Mouse (Mus musculus) A20 (cell line): ENCODE results near the gene Rora.

ENCODE experiments used
- DNase-seq: peaks from one replicate; pipeline ENCODE4 v3.0.0-alpha.2; 2011; ENCODE audit warnings: low read depth, low spot score

The Rora gene

DNA sequence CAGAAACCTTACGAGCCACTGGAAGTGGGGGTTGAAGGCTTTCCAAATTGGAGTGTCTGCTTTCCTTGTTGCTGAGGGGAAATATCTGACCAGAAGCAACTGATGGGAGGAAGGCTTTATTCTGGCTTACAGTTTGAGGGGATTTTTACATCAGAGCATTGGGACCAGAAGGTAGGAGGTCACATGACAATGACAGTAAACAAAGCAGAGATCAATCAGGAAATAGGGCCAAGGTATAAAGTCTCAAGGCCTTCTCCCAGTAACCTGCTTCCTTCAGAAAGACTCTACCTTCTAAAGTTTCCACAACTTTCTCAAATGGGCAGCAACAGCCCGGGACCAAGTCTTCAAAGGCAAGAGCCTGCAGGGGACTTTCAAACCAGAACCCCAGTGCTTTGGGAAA, 34.6 kb downstream of the Rora start:
- DNase-seq: no peak

- peak; percentile 46 for DNase-seq
Observed at GRCm38 (mm10) chr9:68689351-68689750, 35.8 kb downstream of the Rora start.

GRCm38 (mm10) chr9:68694889-68695495, 41.4 kb downstream of the Rora start:
- no peak for DNase-seq

- DNase-seq: no peak
Observed at GRCm38 (mm10) chr9:68695496-68695969, 41.9 kb downstream of the Rora start.

DNA sequence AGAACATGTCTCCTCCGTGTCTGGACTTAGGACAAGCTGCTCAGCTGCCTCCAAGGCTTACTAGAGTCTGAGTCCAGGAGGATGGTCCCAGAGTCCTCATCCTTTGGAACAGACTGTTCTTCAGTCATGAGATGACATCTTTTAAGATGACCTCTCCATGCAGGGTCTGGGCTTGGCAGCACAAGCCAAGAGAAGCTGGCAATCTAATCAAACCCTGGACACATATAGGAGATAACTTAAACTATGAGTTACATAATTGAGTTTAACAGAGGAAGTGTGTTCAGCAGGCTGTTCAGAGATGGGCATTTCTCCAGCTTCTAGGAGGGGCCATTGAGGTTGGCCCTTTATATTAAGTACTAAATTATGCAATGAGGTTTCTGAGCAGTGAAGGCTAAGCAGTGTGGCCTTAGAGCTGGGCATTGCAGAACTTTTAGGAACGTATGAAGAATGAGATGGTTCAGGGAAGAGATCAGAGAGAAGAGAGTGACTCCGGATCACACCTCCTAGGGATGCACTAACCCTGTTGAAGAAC, 42.9 kb downstream of the Rora start:
- no peak for DNase-seq

GRCm38 (mm10) chr9:68699341-68699740, 45.8 kb downstream of the Rora start:
- no peak for DNase-seq

DNA sequence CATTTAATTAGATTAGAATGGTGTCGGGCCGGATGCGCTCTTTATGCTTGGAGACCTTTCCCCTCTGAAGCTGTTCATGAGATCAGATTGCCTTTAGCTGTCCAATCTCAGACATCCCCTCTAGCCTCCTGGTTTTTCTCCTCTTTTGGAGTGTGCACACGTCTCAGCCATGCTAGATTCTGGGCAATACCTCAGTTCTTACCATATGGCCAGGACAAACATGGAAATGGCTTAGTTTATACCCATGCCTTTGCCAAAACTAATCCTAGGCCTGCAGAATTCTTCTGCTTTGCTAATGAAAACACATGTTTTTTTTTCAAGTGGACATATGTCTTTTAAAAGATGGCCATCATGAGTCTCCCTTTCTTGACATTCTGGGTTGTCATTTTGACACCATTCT, 46.3 kb downstream of the Rora start:
- DNase-seq: no peak

GRCm38 (mm10) chr9:68707636-68708035, 54.0 kb downstream of the Rora start:
- no peak for DNase-seq

DNA sequence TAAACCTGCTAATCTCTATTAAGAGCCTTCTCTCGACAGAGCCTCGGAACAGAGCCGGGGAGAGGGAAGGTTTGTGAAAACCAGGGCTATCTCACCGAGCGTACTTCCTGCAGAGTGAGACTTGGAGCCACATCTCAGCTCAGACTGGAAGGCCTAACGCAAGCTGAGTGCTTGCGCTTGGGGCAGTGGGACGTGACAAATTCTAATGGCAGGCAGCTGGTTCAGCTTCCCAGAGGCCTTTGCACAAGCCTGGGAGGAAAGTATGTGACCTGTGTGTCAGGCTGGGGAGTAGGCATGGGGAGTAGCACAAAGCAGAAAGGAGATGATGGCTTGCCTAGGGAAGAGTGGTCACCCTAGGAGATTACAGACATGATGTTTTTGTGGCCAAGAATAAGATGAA, 55.6 kb downstream of the Rora start:
- no peak for DNase-seq

DNA sequence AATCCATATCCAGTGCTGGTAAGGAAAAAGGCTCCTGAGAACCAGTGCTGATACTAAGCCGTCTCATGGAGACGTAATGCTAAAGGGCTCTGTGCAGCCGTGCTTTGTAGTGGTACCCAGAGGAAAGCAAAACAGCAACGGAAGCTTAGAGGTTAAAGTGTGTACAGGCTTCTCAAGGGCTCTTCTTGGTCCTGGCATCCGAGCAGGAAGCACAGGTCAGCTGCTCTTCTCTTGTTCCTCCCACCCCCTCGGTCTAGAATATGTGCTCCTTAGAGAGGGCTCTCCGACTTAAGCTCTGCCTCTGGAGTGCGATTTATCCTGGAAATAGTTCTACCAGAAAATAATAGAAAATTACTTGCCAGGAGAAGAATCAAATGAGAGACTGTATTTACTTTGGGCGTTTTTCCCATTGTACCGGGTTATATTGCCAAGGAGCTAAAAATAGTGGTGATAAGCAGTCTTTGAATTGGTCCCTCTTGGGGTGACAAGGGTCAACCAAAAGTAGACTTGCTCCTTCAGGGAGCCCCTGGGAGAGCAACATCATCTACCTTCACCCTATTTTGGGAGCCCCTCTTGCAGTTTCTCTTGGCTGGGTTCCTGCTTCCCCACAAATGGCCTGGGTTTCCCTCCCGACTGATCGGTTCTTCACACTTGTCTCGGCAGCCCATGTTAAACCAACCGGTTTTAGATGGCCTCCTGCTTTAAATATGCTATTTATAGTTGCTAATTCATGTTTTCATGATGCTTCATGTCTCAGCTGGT, 57.5 kb downstream of the Rora start:
- no peak for DNase-seq

DNA sequence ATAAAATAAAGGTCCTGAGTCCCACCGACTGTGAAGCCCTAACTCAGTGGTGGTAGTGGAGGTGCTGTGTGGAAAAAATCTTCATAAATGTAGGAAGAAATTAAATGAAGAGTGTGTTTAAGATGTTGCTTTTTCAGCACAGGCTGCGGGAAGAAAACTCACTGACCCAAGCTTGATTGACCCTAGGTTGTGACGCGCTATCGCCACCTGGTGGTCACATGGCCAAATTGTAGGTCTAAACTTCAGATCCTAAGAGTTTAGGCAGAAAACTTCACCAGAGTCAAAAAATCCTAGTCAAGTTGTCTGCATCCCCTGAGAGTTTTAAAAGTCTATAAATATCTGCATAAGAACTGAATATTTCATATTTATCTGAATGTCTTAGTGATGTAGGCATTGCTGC, 63.4 kb downstream of the Rora start:
- peak; percentile 45 for DNase-seq

GRCm38 (mm10) chr9:68718427-68718826, 64.8 kb downstream of the Rora start:
- no peak for DNase-seq

GRCm38 (mm10) chr9:68719286-68719685, 65.7 kb downstream of the Rora start:
- DNase-seq: no peak

GRCm38 (mm10) chr9:68724636-68725285, 71.2 kb downstream of the Rora start:
- no peak for DNase-seq

DNA sequence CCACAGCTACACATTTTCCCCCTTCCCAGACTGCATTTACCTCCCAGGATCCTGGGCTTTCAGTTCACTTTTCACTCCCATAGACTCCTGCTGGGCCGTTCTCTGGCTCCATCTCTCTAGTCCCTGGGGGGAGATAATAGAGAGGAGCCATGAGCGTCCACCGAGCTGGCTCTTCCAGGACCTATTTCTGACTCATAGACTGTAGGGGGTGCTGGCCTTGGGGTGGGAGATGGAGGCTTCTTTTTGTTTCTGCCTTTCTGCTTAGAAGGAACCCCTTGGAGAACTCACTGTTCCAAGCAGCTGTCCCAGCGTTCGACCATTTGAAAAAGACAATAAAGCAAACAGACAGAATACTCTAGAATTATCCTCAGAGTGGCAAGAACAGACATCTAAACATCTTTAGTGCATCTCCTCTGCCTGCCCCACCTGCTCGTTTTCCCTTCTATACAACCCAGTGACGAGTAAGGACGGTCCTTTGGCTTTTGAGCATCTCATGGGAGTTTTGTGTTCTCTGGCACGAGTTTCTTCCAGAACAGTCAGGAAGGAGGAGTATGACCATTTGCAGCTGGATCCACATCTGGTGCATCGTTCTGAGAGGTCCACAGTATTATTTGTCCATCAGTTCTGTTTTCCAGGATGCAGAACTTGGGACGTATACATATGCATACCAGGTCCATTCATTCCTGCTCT, 73.7 kb downstream of the Rora start:
- no peak for DNase-seq

- peak; percentile 4 for DNase-seq
Observed at GRCm38 (mm10) chr9:68731438-68731837, 77.9 kb downstream of the Rora start.

DNA sequence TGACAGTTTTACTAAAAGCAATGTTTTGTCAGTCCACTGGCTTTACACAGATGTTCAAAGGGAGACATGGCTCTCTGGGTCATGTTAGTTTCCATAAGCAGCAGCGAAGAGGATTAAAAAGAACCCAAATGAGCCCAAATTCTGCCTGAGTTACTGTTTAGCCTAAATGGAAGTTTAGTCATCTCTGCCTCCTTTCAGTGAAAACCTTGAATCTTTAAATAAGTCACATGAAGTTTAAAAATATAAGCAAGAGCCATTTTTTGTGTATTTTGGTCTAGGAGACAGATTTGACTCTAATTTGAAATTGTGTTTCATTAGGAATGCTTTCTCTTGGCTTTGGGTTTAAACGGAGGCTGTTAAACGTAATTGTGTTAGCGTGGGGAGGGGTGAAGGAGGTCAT, 79.3 kb downstream of the Rora start:
- DNase-seq: no peak

DNA sequence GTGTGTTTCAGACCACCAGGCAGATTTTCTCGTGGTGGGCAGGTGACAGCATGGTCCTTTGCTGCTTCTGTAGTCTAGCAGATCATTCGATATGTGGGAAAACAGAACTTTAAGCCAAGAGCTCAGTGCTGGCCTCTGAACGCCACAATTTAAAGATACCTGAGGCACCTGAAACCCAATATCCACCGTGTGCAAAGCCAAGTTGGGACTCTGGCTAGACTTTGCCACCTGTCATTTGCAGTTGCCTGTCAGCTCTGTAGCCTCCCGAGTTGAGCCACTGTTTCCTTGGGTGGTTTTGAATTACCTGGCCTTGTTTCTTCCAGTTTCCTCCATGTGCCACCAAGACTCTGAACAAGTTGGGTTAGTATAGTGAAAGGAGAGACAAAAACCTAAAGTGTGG, 82.3 kb downstream of the Rora start:
- no peak for DNase-seq

- DNase-seq: no peak
Observed at GRCm38 (mm10) chr9:68737197-68737736, 83.7 kb downstream of the Rora start.

- DNase-seq: no peak
Observed at GRCm38 (mm10) chr9:68745931-68746646, 92.5 kb downstream of the Rora start.

DNA sequence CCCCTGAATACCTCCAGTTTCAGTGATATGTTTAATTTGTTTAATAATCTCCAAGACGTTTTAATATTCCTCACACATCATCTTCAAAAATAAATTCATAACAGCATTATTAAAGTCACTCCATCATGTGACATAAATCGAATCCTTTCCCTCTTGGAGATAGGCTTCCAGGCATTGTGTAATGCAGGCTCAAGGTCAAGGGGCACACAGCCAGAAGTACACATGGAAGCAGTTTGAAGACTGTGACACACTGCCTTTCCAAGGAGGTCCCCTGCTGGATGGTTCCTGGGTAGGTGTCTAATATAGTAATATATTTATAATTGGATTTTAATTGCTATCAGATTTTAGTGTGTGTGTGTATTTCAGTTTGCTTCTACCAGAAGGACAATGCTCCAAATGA, 103.4 kb downstream of the Rora start:
- DNase-seq: no peak
